Mouse (Mus musculus) macrophage (primary cell): ENCODE data around the gene Gm14406. TPM values are rescaled to one million over a fixed set of nuclear protein-coding genes. Genes with fewer than 3 reads are reported as not detected.
"Not testable (repeated sequence)": the region's sequence is repeated elsewhere in the genome, so short reads cannot be mapped to it uniquely, and the experiment has no call there.

ENCODE experiments used
- H3K27ac ChIP-seq: fragments of 350-480 bp; formaldehyde crosslinking; 2 replicates; pipeline ENCODE4 v1.9.0; 2021
- H3K36me3 ChIP-seq: fragments of 350-480 bp; formaldehyde crosslinking; 2 replicates; pipeline ENCODE4 v1.9.0; 2021; ENCODE audit errors: inconsistent target
- H3K4me3 ChIP-seq: fragments of 350-480 bp; formaldehyde crosslinking; 2 replicates; pipeline ENCODE4 v1.9.0; 2021; ENCODE audit errors: inconsistent target
- H3K79me2 ChIP-seq: fragments of 350-480 bp; formaldehyde crosslinking; 2 replicates; pipeline ENCODE4 v1.9.0; 2021; ENCODE audit errors: inconsistent target
- WGBS: methylation state at CpG from one replicate; pipeline ENCODE4 v1.1.7; 2026; ENCODE audit warnings: inconsistent platforms; ENCODE audit not compliant: missing documents; 5-methylcytosine and 5-hydroxymethylcytosine counted together
- polyA plus RNA-seq: library from polyadenylated mRNA; stranded (reverse); fragments of 250-400 nt; gene quantifications from 3 replicates; pipeline ENCODE4 v1.2.4, GENCODE M21; 2018; ENCODE audit warnings: inconsistent platforms
- total RNA-seq, 78 experiments: library from RNA; depleted of rRNA; stranded (reverse); fragments of 250-400 nt; gene quantifications; 1 replicate in 9 of 78; 2 replicates in 24 of 78; 3 replicates in 43 of 78; 4 replicates in 2 of 78; pipeline ENCODE4 v1.2.4; 2018; ENCODE audit warnings: inconsistent platforms in 56 of 78

Gene Gm14406
- total RNA-seq (2018; cell fraction: chromatin; rRNA removed), result not detected
- not detected for total RNA-seq (2018; cell fraction: cytosol; rRNA removed)
- total RNA-seq (2018; cell fraction: nucleus; rRNA removed), result not detected
- not detected in 3 replicates for polyA plus RNA-seq

DNA sequence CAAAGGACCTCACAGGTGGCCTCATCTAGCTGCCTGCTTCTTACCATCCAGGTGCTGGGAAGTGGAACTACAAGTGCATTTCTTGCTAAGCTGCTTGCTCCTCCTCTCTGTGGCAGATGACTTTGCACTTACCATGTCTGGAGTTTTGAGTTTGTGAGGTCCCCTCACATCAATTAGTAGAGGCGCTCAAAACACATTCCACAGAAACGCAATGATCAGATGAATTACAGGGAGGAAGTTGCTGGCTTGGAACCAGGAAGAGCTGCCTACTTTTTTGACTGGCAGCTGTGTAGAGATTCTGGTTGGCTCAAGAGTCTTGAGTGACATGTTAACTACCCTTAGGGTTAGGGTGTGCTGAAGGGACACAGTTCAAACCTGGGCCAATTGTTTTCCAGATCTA, at the start of gene Gm14406:
Gm14406 (minus strand) TSS at position 213 of the 400 bp plus-strand sequence.
- H3K79me2 ChIP-seq, H3K27ac ChIP-seq, H3K4me3 ChIP-seq, H3K36me3 ChIP-seq: not testable (repeated sequence)
- WGBS, result 78% methylated on average over 2 of the region's 2 CpGs

DNA sequence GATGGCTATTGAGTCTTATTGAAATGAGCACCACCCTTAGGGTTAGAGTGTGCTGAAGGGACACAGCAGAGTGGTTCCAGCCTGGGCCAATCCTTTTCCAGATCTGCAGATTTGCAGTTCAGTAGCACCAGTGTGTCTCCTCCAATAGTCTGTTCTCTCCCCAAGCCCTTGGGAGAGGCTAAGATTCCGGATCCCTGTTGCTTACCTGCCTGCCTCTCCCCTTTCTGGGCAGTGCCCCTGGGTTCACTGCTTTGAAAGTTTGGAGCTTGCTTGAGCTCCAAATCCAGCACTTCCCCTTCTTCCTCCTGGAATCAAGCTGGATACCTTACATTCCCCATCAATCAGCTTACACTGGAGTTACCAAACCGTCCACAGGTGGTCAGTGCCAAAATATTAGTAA, 2.9 kb downstream of the Gm14406 start:
- not testable (repeated sequence) for H3K79me2 ChIP-seq, H3K4me3 ChIP-seq, H3K27ac ChIP-seq, H3K36me3 ChIP-seq
- no CpG with 5 or more reads among the region's 2 CpGs for WGBS

DNA sequence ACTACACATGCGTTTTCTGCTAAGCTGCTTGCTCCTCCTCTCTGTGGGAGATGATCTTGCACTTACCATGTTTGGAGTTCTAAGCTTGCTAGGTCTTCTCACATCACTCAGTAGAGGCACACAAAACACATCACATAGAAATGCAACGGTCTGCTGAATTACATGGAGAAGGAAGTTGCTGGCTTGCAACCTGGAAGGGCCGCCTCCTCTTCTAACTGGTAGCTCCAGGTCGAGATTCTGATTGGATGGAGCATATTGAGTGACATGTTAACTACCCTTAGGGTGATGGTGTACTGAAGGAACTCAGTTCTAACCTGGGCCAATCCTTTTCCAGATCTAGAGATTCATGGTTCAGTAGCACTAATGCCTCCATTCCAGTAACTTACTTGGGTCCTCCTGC, 18.6 kb downstream of the Gm14406 start:
- not testable (repeated sequence) for H3K27ac ChIP-seq, H3K4me3 ChIP-seq, H3K79me2 ChIP-seq, H3K36me3 ChIP-seq
- WGBS, result 75% methylated on average over 4 of the region's 4 CpGs

DNA sequence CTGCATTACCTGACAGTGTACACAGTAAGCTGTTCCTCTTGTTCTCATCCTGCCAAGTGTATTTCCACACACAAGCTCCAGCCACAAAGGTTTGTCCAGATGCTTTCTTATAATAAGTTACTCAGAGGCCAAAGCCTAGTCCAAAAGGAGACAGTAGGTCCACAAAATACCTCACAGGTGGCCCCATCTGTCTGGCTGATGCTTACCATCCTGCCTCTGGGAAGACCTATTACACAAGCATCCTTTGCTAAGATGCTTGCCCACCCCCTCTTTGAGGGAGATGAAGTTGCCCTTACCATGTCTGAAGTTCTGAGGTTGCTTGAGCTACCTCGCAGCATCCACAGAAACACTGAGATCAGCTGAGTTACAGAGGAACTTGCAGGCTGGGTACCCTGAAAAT, 22.7 kb downstream of the Gm14406 start:
- no CpG with 5 or more reads among the region's 1 CpGs for WGBS
- H3K27ac ChIP-seq, H3K36me3 ChIP-seq, H3K4me3 ChIP-seq, H3K79me2 ChIP-seq: not testable (repeated sequence)

DNA sequence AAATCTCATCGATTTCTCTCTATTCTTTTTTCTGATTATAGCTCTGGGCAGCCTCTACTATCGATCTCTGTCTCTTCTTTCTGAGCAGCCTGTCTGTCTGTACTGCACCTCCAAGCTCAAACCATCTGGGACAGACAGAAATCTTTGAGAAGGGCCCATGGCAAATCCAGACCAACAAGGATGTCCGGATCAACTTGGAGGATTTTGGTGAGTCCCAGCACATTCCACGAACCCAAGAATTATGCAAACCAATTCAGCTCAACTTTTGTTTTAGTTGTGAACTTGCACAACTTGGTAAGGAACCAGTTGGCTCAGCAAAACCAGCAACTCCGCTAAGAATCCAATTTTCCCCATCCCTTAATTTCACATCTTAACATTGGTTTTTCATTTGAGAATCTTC, 40.3 kb downstream of the Gm14406 start:
- not testable (repeated sequence) for H3K27ac ChIP-seq, H3K79me2 ChIP-seq
- 75% methylated on average over 5 of the region's 5 CpGs for WGBS

DNA sequence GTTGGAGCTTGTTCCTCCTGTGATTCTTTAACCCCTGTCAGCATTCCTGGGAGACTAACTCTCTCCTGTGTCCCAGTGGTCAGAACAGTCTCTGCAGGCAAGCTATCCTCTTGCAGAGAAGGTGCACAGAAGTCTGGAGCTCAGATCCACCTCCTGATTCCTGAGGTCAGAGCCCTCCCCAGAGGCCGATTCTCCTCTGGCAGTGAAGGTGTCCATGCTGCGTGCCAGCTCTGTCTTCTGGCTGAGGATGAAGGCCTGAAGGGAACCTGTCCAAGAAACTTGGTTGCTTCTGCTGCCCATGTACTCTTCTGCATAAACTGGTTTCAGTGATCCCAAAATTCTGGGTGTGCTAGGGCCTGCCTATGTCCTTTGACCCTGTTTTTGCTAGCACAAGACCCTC, 40.9 kb downstream of the Gm14406 start:
- WGBS, result 85% methylated on average over 2 of the region's 2 CpGs
- not testable (repeated sequence) for H3K36me3 ChIP-seq, H3K4me3 ChIP-seq, H3K27ac ChIP-seq, H3K79me2 ChIP-seq

More for the DNA sequence above, 40.3 kb downstream of the Gm14406 start:
- not testable (repeated sequence) for H3K4me3 ChIP-seq, H3K36me3 ChIP-seq

DNA sequence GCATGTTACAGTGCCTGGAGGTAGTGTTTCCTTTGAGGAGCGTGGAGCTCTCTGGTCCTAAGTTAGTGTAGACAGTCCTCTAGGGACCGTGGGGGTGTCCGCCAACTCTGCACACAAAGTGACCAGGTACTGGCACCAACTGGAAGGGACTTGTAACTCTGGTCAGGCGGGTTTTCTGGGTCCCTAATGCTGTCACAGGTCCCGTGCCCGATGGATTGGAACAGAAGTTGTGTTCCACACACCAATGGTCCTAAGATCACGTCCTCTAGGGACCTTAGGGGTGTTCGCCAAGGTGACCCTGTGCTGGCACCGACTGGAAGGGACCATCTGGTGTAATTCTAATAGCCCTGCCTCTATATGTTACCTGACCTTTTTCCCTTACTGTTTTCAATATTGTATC, 42.1 kb downstream of the Gm14406 start:
- Histone ChIP-seq H3K4me3 (no peak overlapping the region), H3K27ac (no peak overlapping the region), H3K79me2 (no peaks in the 10 kb centered on the region), H3K36me3 (no peaks in the 10 kb centered on the region)
- WGBS, result 81% methylated on average over 9 of the region's 9 CpGs

DNA sequence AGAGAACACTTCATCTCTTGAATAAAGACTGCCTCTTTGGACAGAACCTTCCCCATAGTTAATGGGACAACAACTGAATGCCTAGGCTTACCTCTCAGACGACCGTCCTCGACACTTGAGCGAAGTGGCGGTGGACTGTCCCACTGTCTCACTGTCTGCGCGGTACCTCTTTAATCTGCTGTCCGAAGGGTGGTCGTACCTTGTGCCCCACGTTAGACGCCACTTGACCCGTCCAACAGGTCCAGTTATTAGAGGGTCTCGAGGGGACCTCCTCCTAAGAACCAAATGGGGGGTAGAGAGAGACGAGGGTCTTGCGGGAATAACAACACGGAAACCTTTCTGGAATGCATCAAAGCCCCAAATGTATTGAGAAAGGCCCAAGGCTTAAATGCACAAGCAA, 53.8 kb downstream of the Gm14406 start:
- H3K36me3 ChIP-seq, H3K27ac ChIP-seq, H3K4me3 ChIP-seq, H3K79me2 ChIP-seq: not testable (repeated sequence)
- 96% methylated on average over 16 of the region's 16 CpGs for WGBS

DNA sequence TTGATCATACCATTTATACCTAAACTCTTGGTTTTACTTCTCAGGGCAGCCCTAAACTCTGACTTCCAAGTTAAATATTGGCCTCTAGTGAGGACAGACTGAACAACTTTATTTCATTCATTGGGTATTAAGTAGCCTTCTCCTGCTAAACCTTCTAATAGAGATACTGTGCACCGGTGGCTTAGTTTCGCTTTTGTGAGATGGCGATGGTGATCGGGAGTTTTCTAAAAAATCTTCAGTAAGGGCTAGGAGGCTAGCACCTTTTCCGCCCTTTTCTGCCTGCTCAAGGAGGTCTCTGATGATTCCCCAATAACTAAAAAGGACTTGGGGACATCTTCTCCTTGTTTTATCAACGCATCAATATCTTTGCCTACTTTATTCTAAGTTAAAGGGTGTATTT, 54.3 kb downstream of the Gm14406 start:
- not testable (repeated sequence) for H3K4me3 ChIP-seq, H3K27ac ChIP-seq, H3K36me3 ChIP-seq, H3K79me2 ChIP-seq
- 89% methylated on average over 5 of the region's 6 CpGs for WGBS

DNA sequence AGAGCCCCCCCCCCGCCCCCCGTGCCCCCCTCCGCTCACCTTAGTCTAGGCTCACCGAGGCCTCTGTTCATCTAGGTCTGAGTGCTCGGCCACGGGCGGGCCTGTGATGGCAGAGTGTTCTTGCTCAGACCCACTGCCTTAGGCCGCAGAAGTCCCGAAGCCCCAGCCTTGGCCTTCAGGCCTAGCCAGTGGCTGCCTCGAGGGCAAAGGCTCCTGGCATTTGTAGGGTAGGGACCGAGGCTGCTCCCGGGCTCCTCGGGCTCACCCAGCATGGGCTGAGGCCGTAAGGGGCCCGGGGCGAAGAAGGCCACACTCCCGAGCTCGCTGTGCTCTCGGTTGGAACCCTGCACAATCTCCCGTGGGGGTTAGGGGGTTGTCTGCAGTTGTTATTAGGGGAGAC, 54.9 kb downstream of the Gm14406 start:
- 86% methylated on average over 14 of the region's 20 CpGs for WGBS
- Histone ChIP-seq H3K79me2 (no peaks in the 10 kb centered on the region), H3K27ac (no peak overlapping the region), H3K4me3 (no peak overlapping the region), H3K36me3 (no peaks in the 10 kb centered on the region)

DNA sequence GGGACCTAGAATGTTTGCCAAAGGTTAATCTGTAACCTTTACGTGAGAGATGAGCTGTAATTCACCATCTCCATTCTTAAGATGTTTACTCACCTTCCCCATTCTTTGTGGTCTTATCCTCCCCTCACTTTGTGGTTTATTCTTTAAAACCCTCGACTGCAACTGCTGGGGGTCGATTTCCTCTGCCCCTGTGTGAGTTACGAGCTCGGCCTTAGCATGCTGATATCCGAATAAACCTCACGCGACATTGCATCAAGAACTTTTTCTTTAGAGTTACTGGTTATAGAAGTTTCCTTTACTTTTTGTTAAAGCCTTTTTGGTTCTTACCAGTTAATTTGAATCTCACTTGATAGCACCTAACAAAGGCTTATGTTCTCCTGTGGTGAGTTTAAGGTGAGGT, 58.0 kb downstream of the Gm14406 start:
- Histone ChIP-seq H3K79me2 (no peaks in the 10 kb centered on the region), H3K4me3 (no peak overlapping the region), H3K36me3 (no peaks in the 10 kb centered on the region), H3K27ac (no peak overlapping the region)
- 72% methylated on average over 8 of the region's 8 CpGs for WGBS

Other genes with a start within 250 kb of the Gm14406 start
- gene Gm14418, start 179.9 kb downstream of the Gm14406 start, polyA plus RNA-seq, result 0.79 to 3.2 TPM (median 1.7 TPM) in 3 replicates
- gene Zfp970, start 113.5 kb downstream of the Gm14406 start, polyA plus RNA-seq, result 5.7 to 13.1 TPM (median 7.6 TPM) in 3 replicates
- gene Gm14403, start 80.0 kb downstream of the Gm14406 start, polyA plus RNA-seq, result 4.4 to 11.0 TPM (median 5.6 TPM) in 3 replicates
- gene Gm14322, start 181.1 kb upstream of the Gm14406 start, polyA plus RNA-seq, result 1.6 to 2.6 TPM (median 1.9 TPM) in 3 replicates